Mouse (Mus musculus): ENCODE results near the gene Nt5c2. TPM values are rescaled to one million over a fixed set of nuclear protein-coding genes. Genes with fewer than 3 reads are reported as not detected.

Gene Nt5c2
- total RNA-seq, 2 experiments from 2014 or later, result 69.8 to 84.2 TPM

DNA sequence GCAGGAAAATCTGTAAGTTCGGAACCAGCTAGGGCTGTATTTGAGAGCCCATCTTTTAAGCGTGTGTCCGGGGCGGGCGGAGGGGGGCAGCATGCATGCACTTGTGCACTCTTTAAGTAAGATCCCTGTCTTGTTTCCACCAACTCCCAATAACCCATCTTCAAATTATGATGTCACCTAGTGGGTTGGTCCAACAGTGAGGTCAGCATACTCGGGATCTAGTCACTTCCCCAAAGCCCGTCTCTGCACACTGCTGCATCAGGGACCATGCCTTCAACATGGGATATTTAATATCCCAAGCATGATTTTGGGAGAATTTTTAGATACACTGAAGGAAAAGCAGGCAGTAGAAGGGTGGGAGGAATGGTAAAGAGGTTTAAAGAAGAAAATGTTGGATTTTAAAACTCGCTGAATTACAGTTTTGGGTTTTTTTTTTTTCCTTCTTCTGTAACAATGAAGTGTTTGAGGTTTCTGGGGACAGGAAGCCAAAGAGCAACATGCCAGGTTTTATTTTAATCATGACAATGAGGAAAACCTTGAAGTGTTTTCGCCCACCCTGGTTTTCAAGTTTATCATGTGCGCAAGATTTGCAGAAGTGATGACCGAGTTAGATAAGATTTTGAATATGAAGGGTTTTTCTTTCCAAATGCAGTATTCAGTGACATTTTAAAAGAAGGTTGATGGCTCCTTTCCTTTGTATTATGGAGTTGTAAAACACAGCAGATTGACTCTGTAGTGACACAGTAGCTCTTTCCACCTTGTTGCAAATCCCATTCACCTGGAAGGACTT, 177.5 kb downstream of the Nt5c2 start:
- no peak for DNase-seq

DNA sequence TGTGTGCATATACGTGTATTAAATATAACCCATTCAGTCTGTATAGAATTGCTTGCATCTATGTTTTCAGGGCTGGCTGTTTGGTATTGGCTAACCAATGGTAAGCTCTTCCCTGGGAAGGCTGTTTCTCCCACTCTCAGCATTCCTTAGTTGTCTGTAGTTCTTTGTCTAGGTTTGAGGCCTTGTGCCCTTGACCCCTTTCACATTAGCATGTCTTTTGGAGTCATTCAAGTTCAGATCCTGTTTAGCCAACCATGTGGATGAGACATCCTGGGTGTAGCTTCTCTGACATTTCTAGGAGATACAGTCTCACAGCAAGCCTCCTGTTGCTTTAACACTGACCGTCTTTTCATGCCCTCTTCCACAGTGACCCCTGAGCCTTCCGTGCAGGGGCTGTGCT, 178.9 kb downstream of the Nt5c2 start:
- no peak for DNase-seq

DNA sequence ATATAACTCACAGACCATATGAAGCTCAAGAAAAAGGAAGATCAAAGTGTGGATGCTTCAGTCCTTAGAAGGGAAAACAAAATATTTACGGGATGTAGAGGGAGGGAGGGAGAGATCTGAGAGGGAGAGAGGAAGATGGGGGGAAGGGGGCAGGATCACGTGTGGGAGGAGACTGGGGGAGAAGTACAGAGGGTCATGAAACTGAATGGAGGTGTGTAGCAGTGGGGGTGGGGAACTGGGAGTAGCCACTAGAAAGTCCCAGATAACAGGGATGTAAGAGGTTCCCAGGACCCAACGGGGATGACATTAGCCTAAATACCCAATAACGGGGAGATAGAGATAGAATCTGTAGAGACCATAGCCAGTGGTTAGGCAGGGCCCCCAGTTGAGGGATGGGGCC, 179.6 kb downstream of the Nt5c2 start:
- no peak for DNase-seq

DNA sequence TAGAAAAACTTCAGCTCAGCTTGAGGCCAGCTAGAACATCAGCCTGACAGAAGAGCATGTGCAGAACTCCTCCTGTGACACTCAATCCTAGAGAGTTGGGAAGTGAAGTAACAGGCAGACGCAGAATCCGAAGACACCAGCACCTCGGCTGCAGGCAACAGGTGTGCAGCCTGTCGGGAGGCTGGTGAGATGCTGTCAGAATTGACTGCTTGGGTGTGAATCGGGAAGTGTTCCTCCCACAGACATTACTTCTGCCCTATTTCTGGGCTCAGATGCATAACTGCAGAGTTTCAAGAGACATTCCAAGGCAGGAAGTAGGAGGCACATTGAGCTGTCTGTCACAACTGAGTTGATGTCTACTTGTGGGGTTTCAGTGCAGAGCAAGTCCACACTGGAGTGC, 180.7 kb downstream of the Nt5c2 start:
- no peak for DNase-seq

Other genes with a start within 250 kb of the Nt5c2 start
- gene Ina, start 455 bp downstream of the Nt5c2 start, total RNA-seq (2021), result 100 to 1,000 TPM; 183 to 189 TPM
- gene Pcgf6, start 35.8 kb upstream of the Nt5c2 start, total RNA-seq (2021), result 10 to 100 TPM; 21.3 to 24.6 TPM
- gene Taf5, start 52.6 kb upstream of the Nt5c2 start, total RNA-seq (2021), result 1 to 10 TPM; 5.6 to 6.5 TPM
- gene Usmg5, start 75.5 kb upstream of the Nt5c2 start, total RNA-seq (2021), result 100 to 1,000 TPM; 819 to 918 TPM
- gene Pdcd11, start 75.6 kb upstream of the Nt5c2 start, total RNA-seq (2021), result 10 to 100 TPM; 17.4 to 18.9 TPM
- 1 to 10 TPM; 4.0 to 4.2 TPM for gene Calhm2, start 123.1 kb upstream of the Nt5c2 start, total RNA-seq (2021)
- gene Calhm1, start 129.1 kb upstream of the Nt5c2 start, total RNA-seq (2021), result not detected
- gene Calhm3, start 142.6 kb upstream of the Nt5c2 start, total RNA-seq (2021), result not detected
- 100 to 1,000 TPM; 174 to 190 TPM for gene Neurl1a, start 163.7 kb upstream of the Nt5c2 start, total RNA-seq (2021)